Mouse (Mus musculus) neural tube, embryonic 15.5 days (tissue): Measurements from ENCODE around the gene Nr1i2. TPM values are rescaled to one million over a fixed set of nuclear protein-coding genes. Genes with fewer than 3 reads are reported as not detected.
"Not testable (repeated sequence)": the region's sequence is repeated elsewhere in the genome, so short reads cannot be mapped to it uniquely, and the experiment has no call there.

Source experiments
- ATAC-seq: fragments of 200-750 bp; cut with Nextera tagmentation; 2 replicates; pipeline ENCODE4 v1.8.0; 2017; ENCODE audit warnings: mild to moderate bottlenecking, moderate TSS enrichment, moderate library complexity; ENCODE audit not compliant: low FRiP score
- H3K27ac ChIP-seq: fragments of 300-500 bp; sonication (generic); replicated peaks from 2 replicates; pipeline ENCODE4 v1.5.1; 2015; ENCODE audit warnings: mild to moderate bottlenecking, inconsistent platforms
- H3K27me3 ChIP-seq: fragments of 300-500 bp; sonication (generic); replicated peaks from 2 replicates; pipeline ENCODE4 v1.6.1; 2015; ENCODE audit warnings: inconsistent platforms
- H3K36me3 ChIP-seq: fragments of 300-500 bp; sonication (generic); 2 replicates; pipeline ENCODE4 v1.6.1; 2015; ENCODE audit warnings: inconsistent platforms
- H3K4me1 ChIP-seq: fragments of 300-500 bp; sonication (generic); 2 replicates; pipeline ENCODE4 v1.6.1; 2015; ENCODE audit warnings: inconsistent platforms
- H3K4me2 ChIP-seq: fragments of 300-500 bp; sonication (generic); 2 replicates; pipeline ENCODE4 v1.6.1; 2015; ENCODE audit warnings: inconsistent platforms, mild to moderate bottlenecking, moderate library complexity
- H3K4me3 ChIP-seq: fragments of 300-500 bp; sonication (generic); replicated peaks from 2 replicates; pipeline ENCODE4 v1.5.1; 2015; ENCODE audit warnings: mild to moderate bottlenecking, inconsistent platforms
- H3K9ac ChIP-seq: fragments of 300-500 bp; sonication (generic); replicated peaks from 2 replicates; pipeline ENCODE4 v1.6.1; 2015; ENCODE audit warnings: mild to moderate bottlenecking, inconsistent platforms
- H3K9me3 ChIP-seq: fragments of 300-500 bp; sonication (generic); replicated peaks from 2 replicates; pipeline ENCODE4 v1.6.1; 2016; ENCODE audit warnings: inconsistent platforms
- WGBS: fragments of 180-500 bp; shearing (Covaris S2); methylation state at CpG from one replicate; pipeline ENCODE4 v1.1.7; 2015; ENCODE audit warnings: mixed read lengths; 5-methylcytosine and 5-hydroxymethylcytosine counted together
- polyA plus RNA-seq: library from polyadenylated mRNA; unstranded; fragments of >200 nt; fragmentation: Nextera tagmentation; extraction: Ambion mirVana; gene quantifications from 2 replicates; pipeline ENCODE4 v1.2.1, GENCODE M21; 2015

The Nr1i2 gene
- 0.63 TPM in 1 of 2 replicates, not detected in the other for polyA plus RNA-seq

DNA sequence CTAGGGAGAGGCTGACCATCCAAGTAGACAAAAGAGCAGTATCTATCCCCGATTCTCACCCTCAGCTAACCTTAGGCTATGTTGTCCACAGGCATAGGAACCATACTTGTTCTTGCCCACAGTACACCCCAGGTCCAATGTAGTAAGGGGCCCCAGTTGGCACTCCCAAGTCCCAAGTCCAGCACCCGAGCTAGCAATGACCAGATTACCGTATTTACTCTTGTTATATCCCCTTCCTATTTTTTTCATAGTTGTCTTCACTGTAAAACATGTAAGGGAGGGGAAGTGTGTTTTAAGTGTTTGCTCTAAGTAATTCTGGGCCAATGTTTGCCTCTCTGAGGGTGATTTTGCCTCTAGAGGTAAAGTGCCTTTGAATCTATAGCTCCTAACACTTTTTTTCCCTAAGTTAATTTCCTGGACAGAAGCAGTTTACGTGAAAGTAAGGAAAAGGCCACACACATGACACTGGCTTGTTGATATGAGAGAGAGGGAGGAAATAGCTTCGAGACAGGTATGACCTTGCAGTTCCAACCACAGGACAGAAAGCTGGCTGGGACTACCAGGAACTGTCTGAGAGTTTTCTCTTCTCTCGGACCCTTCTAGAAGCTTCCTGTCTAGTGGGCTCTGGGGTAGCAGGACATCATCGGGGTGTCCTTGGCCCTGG, at the start of gene Nr1i2:
Nr1i2 (minus strand) TSS at position 140 of the 664 bp plus-strand sequence.
- Histone ChIP-seq H3K4me1 (no peaks in the 10 kb centered on the region), H3K27me3 (no peaks in the 10 kb centered on the region), H3K4me2 (no peak within 1 kb of the TSS), H3K9me3 (no peaks in the 10 kb centered on the region), H3K4me3 (no peak within 1 kb of the TSS), H3K9ac (no peak within 1 kb of the TSS), H3K27ac (no peak within 1 kb of the TSS), H3K36me3 (no peaks in the 10 kb centered on the region)
- ATAC-seq, result no peak
- WGBS, result 74% methylated on average over 7 of the region's 7 CpGs

DNA sequence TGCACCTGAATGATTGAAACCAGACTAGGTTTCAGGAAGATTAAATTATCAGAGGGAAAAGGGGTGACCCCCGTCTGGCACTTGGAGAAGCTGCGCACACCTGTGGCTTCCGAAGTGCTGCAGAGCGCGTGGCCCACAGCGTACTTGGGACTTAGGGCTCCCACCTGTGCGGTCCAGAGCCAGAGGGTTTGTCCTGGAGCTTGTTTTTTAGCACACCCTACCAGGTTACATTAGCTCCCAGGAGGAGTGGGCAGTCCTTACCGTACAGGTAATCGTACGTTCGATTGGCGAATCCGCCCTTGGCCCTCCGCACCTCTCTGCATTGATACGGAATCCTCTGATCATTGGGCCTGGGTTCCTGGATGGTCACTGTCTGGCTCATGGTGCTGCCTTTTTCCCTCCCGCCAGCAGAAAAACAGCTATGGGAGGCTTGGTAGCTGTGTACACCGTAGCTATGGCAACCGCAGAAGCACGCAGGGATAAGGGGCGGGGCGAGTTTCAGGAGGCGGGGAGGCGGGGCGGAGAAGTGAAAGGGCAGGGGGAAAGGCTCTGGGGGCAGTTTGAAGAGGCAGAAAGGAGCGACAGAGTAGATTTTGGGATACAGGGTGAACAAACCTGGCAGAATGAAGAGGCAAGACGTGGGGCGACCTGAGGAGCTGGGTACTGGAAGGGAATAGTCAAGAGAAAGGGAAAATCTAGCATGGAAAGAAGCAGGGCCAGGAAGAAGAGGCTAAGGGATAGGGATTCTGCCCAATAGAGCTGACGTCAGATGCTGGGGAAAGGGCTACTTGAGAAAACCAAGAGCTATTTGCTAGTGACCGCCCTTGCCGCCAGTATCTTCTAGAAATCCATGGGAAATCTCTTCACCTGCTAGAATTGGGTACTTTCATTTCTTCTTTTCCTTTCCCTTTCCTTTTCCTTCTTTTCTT, 47.0 kb upstream of the Nr1i2 start, which contains the start of gene Maats1:
Maats1 (minus strand) TSS at position 748 of the 929 bp plus-strand sequence.
- H3K27ac ChIP-seq, result peak within 1 kb of the TSS; percentile 61; the same call in 1 of the 2 replicates

GRCm38 (mm10) chr16:38338077-38338476, 43.5 kb upstream of the Nr1i2 start:
- H3K4me2 ChIP-seq, H3K27me3 ChIP-seq, H3K9ac ChIP-seq, H3K27ac ChIP-seq, ATAC-seq, H3K4me1 ChIP-seq, H3K9me3 ChIP-seq, H3K36me3 ChIP-seq, H3K4me3 ChIP-seq: not testable (repeated sequence)
- WGBS, result 85% methylated on average over 4 of the region's 4 CpGs

More for the DNA sequence above, 47.0 kb upstream of the Nr1i2 start, which contains the start of gene Maats1:
- Histone ChIP-seq H3K4me1 (peaks cover 9% of the 10 kb centered on the region), H3K9me3 (no peaks in the 10 kb centered on the region), H3K27me3 (no peaks in the 10 kb centered on the region), H3K9ac (peak within 1 kb of the TSS; percentile 54), H3K4me3 (peak within 1 kb of the TSS; percentile 48), H3K4me2 (peak within 1 kb of the TSS; percentile 85), H3K36me3 (no peaks in the 10 kb centered on the region)
- peak; percentile 92 for ATAC-seq
- 8% methylated on average over 30 of the region's 30 CpGs for WGBS

GRCm38 (mm10) chr16:38334431-38334830, 39.8 kb upstream of the Nr1i2 start:
- H3K4me1 ChIP-seq, result no peaks in the 10 kb centered on the region
- WGBS, result 41% methylated on average over 6 of the region's 6 CpGs
- ATAC-seq, result no peak
- no peaks in the 10 kb centered on the region for H3K27me3 ChIP-seq
- H3K9me3 ChIP-seq, result no peaks in the 10 kb centered on the region
- H3K4me3 ChIP-seq, result no peak overlapping the region
- H3K27ac ChIP-seq, result no peak overlapping the region
- no peak overlapping the region for H3K4me2 ChIP-seq
- H3K9ac ChIP-seq, result no peak overlapping the region
- H3K36me3 ChIP-seq, result no peaks in the 10 kb centered on the region

GRCm38 (mm10) chr16:38329340-38329739, 34.7 kb upstream of the Nr1i2 start:
- 90% methylated on average over 3 of the region's 3 CpGs for WGBS
- no peak overlapping the region for H3K27ac ChIP-seq
- no peak overlapping the region for H3K4me2 ChIP-seq
- no peaks in the 10 kb centered on the region for H3K4me1 ChIP-seq
- H3K36me3 ChIP-seq, result no peaks in the 10 kb centered on the region
- no peak for ATAC-seq
- no peaks in the 10 kb centered on the region for H3K27me3 ChIP-seq
- no peaks in the 10 kb centered on the region for H3K9me3 ChIP-seq
- H3K9ac ChIP-seq, result no peak overlapping the region
- no peak overlapping the region for H3K4me3 ChIP-seq

DNA sequence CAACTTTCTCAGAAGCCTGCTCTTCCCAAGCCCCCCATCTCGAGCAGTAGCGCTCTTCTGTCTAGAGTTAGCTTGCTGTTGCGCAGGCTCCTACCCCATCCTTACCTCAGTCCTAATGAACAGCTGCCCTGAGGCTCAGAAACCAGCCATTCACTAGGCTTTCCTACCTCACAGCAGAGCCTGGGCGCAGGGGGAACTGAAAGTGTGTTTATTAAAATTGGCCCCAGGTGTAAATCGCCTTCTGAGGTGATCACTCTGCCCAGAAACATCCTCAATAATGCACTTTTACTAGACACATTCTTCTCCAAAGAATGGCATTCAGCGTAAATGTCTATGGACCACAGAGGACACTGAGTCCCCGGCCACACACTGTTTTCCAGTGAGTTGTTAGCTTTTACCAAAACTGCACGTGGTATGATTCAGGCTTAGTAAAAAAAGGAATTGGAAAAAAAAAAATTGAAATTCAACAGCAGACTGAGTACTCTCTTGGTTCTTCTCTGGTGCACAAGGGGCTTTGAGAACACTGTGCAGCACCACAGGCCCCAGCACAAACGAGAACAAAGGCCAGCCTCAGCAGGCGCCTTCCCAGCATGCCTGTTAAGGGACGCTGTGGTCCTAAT, 32.3 kb upstream of the Nr1i2 start:
- no peaks in the 10 kb centered on the region for H3K9me3 ChIP-seq
- no peak overlapping the region for H3K4me2 ChIP-seq
- H3K27ac ChIP-seq, result no peak overlapping the region
- WGBS, result 82% methylated on average over 11 of the region's 11 CpGs
- H3K27me3 ChIP-seq, result no peaks in the 10 kb centered on the region
- no peaks in the 10 kb centered on the region for H3K4me1 ChIP-seq
- ATAC-seq, result no peak
- H3K9ac ChIP-seq, result no peak overlapping the region
- H3K4me3 ChIP-seq, result no peak overlapping the region
- no peaks in the 10 kb centered on the region for H3K36me3 ChIP-seq

- Histone ChIP-seq H3K4me1 (no peaks in the 10 kb centered on the region), H3K36me3 (no peaks in the 10 kb centered on the region), H3K9ac (no peak overlapping the region), H3K27ac (no peak overlapping the region), H3K27me3 (no peaks in the 10 kb centered on the region), H3K4me2 (no peak overlapping the region), H3K4me3 (no peak overlapping the region), H3K9me3 (no peaks in the 10 kb centered on the region)
- no peak for ATAC-seq
- 91% methylated on average over 15 of the region's 15 CpGs for WGBS
Measured at GRCm38 (mm10) chr16:38324311-38324710, 29.7 kb upstream of the Nr1i2 start.

- no peaks in the 10 kb centered on the region for H3K36me3 ChIP-seq
- H3K4me3 ChIP-seq, result peak overlapping the region; percentile 20; the same call in 1 of the 2 replicates
- no peak overlapping the region for H3K27ac ChIP-seq
- H3K9me3 ChIP-seq, result no peaks in the 10 kb centered on the region
- peak overlapping the region; percentile 55 for H3K4me2 ChIP-seq
- H3K27me3 ChIP-seq, result no peaks in the 10 kb centered on the region
- no peak overlapping the region for H3K9ac ChIP-seq
- WGBS, result 31% methylated on average over 17 of the region's 17 CpGs
- peak; percentile 81 for ATAC-seq
- no peaks in the 10 kb centered on the region for H3K4me1 ChIP-seq
Measured at GRCm38 (mm10) chr16:38321452-38321935, 26.9 kb upstream of the Nr1i2 start.

GRCm38 (mm10) chr16:38319087-38319486, 24.5 kb upstream of the Nr1i2 start:
- Histone ChIP-seq H3K27ac (no peak overlapping the region), H3K9ac (no peak overlapping the region), H3K4me2 (no peak overlapping the region), H3K4me1 (no peaks in the 10 kb centered on the region), H3K36me3 (no peaks in the 10 kb centered on the region), H3K9me3 (no peaks in the 10 kb centered on the region), H3K27me3 (no peaks in the 10 kb centered on the region), H3K4me3 (no peak overlapping the region)
- 94% methylated on average over 4 of the region's 4 CpGs for WGBS
- ATAC-seq, result no peak

DNA sequence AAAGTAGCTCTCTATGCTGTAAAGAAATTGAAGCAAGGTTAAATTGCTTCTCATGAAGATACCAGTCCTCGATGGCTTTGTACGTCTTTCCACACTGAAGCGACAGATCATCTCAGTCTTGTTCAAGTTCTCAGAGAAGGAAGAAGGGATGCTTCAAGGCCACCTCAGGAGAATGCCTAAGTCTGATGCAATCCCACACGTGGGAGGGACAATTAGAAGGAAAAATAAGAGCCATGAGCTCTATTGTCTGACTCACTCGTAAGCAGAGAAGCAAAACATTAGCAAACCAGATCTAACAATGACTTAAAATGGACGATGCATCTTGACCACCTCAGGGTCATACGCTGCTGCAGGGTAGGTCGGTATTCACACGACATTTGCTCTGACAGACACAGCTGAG, 23.9 kb upstream of the Nr1i2 start:
- no peaks in the 10 kb centered on the region for H3K9me3 ChIP-seq
- no peak for ATAC-seq
- H3K27ac ChIP-seq, result no peak overlapping the region
- no peaks in the 10 kb centered on the region for H3K4me1 ChIP-seq
- no peak overlapping the region for H3K4me2 ChIP-seq
- WGBS, result 84% methylated on average over 9 of the region's 9 CpGs
- H3K9ac ChIP-seq, result no peak overlapping the region
- H3K4me3 ChIP-seq, result no peak overlapping the region
- no peaks in the 10 kb centered on the region for H3K27me3 ChIP-seq
- no peaks in the 10 kb centered on the region for H3K36me3 ChIP-seq

- Histone ChIP-seq H3K4me3 (no peak overlapping the region), H3K9ac (no peak overlapping the region), H3K4me1 (peaks cover 8% of the 10 kb centered on the region), H3K27ac (no peak overlapping the region; the same call in 1 of the 2 replicates), H3K4me2 (no peak overlapping the region), H3K36me3 (no peaks in the 10 kb centered on the region), H3K9me3 (no peaks in the 10 kb centered on the region), H3K27me3 (no peaks in the 10 kb centered on the region)
- WGBS, result 65% methylated on average over 11 of the region's 11 CpGs
- no peak for ATAC-seq
Measured at GRCm38 (mm10) chr16:38308195-38308594, 13.6 kb upstream of the Nr1i2 start.
